Mouse (Mus musculus): ENCODE results near the gene Lrrc3b. TPM values are rescaled to one million over a fixed set of nuclear protein-coding genes. Genes with fewer than 3 reads are reported as not detected.

Gene Lrrc3b
- total and polyA plus RNA-seq, 2 experiments from 2014 or later = 12.4 to 15.0 TPM

DNA sequence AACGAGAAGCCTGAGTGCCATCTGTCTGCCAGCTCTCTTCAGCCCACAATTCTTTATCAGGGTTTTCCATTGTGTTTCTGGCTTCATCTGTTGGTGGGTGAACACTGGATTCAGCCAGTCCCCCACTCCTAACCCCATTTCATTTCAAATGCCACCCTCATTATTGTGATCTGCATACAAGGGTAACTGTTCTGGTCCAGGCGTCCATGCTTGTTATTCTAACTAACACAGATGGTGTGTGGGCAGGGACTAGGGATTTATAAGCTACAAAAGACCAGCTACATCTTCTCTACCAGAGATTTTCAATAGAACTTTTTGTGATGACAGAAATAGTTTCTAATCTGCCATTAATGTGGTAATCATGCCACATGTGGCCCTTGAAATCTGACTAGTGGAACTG, 130.2 kb downstream of the Lrrc3b start:
- Histone ChIP-seq H3K4me2 (ENCODE audit: low read depth, low read length) (no peak overlapping the region), H3K27ac (ENCODE audit: low read depth) (no peak overlapping the region), H3K9me3 (replicated peaks; ENCODE audit: control insufficient read depth, low read length) (no peaks in the 10 kb centered on the region), H3K9ac (replicated peaks; ENCODE audit: low read depth, low read length) (no peak overlapping the region), H3K36me3 (replicated peaks; ENCODE audit: control insufficient read depth, insufficient read depth, low read length) (no peaks in the 10 kb centered on the region), H3K27me3 (ENCODE audit: control insufficient read depth, insufficient read depth, low read length) (no peaks in the 10 kb centered on the region), H3K4me3 (ENCODE audit: low read depth, low read length) (no peak overlapping the region), H3K4me1 (ENCODE audit: control insufficient read depth, insufficient read depth) (no peaks in the 10 kb centered on the region)
- 61% methylated on average over 2 of the region's 2 CpGs for WGBS
- TF ChIP-seq CTCF (IDR thresholded peaks at IDR 0.05; ENCODE audit: low read depth) = no peak
- no peak for TF ChIP-seq EP300 (IDR thresholded peaks at IDR 0.05; ENCODE audit: low read depth)
- ATAC-seq (ENCODE audit: insufficient read depth, low read depth) (no peak), DNase-seq (ENCODE audit: low spot score) (no peak)

Data from heart, postnatal 0 days (tissue).